Mouse (Mus musculus) left cerebral cortex, adult 6 months (tissue): Measurements from ENCODE around the gene Vsig8. TPM values are rescaled to one million over a fixed set of nuclear protein-coding genes. Genes with fewer than 3 reads are reported as not detected.

Experiments used
- long read RNA-seq, 2 experiments: library from polyadenylated mRNA; unstranded; transcript quantifications; one replicate each; pipeline ENCODE4 v2.0.0; 2019 to 2020
- polyA plus RNA-seq: library from polyadenylated mRNA; unstranded; fragments of <200 nt; fragmentation: Nextera tagmentation; gene quantifications from 2 replicates; pipeline ENCODE4 v1.2.3, GENCODE M21; 2021

The Vsig8 gene
- 0.22 and 0.49 TPM in 2 replicates for polyA plus RNA-seq
- long read RNA-seq, experiment 1, partial matches to known transcripts, result 1 of 1 reads
- long read RNA-seq, experiment 1, other reads (novel, unspliced or antisense), result 0 of 1 reads
- long read RNA-seq, experiment 2, partial matches to known transcripts, result 2 of 2 reads
- long read RNA-seq, experiment 2, other reads (novel, unspliced or antisense), result 0 of 2 reads

GRCm38 (mm10) chr1:172555638-172556037, at the start of gene Vsig8:
TSS of gene Vsig8 (plus strand) at chr1:172555938.

DNA sequence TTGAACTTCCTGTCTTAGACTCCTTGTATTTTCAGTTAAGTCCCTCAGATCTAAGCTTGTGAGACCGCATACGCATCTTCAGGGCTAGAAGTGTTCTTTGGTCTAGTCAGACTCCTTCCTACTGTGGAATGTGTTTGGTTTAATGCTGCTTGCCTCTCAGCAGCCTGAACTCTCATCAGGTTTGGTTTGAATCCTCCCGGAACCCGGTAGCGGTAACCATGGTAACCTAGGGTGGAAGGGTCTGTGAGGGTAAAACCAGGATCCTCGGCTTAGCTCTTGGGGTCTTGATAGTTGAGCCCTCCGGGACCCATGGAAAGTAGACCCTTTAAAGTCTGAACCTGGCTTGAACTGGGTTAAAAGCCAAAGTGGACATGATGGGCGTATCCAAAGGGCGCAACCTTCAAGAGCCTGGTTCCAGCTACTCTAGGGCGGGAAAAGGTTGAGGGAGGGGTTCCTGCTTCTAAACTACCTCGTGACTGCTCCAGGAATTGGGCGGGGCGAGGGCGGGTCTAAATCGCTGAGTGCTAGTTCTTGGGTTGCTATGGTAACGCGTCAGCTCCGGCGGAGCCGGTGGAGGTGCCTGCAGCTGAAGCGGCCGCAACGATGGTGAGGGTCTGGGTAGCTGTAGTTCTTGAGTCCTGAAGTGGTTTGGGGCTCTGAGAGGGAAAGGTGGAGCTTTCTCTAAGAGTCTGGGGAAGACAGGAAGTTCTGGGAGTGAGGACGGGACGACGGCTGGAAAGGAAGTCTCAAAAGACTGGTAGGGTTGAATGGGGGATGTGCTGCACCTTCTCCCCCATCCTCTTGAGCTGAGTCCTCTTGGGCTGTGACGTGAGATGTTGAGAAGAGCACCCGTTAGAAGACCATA, 34.9 kb upstream of the Vsig8 start, which contains the start of gene Cfap45:
TSS of gene Cfap45 (plus strand) at position 226 of the 865 bp plus-strand sequence.

DNA sequence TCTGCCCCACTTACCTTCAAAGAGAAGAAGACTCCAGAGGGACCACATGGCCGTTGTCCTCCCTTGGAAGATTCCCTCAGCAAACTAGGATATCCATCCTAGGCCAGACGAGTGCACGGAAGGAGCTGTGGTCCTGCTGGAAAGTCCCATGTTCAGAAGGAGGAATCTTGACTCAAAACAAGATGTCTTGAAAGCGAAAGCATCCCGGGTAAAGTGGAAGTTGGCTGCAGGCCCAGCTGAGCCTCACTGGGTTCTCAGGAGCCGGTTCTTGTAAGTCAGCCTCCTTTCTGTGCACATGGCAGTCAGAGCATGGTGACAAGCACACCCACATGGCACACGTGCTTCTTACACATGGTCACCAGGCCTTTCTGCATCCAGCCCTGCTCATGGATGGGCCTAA, 34.6 kb downstream of the Vsig8 start, which contains the start of gene Slamf8:
TSS of gene Slamf8 (minus strand) at position 184 of the 400 bp plus-strand sequence.

GRCm38 (mm10) chr1:172602326-172602725, 46.6 kb downstream of the Vsig8 start, which contains the start of gene Fcrl6:
TSS of gene Fcrl6 (minus strand) at chr1:172602551.

Other genes with a start within 250 kb of the Vsig8 start
- 26.4 and 33.0 TPM in 2 replicates for gene Kcnj9, start 226.6 kb upstream of the Vsig8 start, polyA plus RNA-seq
- 19.5 and 24.3 TPM in 2 replicates for gene Kcnj10, start 214.7 kb upstream of the Vsig8 start, polyA plus RNA-seq
- 2.0 and 2.2 TPM in 2 replicates for gene Pigm, start 179.4 kb upstream of the Vsig8 start, polyA plus RNA-seq
- 1.7 and 2.5 TPM in 2 replicates for gene Slamf9, start 80.6 kb upstream of the Vsig8 start, polyA plus RNA-seq
- 1.2 and 2.2 TPM in 2 replicates for gene Igsf9, start 74.2 kb upstream of the Vsig8 start, polyA plus RNA-seq
- 7.8 and 11.2 TPM in 2 replicates for gene Tagln2, start 55.9 kb upstream of the Vsig8 start, polyA plus RNA-seq
- 3.3 and 4.1 TPM in 2 replicates for gene Cfap45, start 35.1 kb upstream of the Vsig8 start, polyA plus RNA-seq
- gene Slamf8, start 34.6 kb downstream of the Vsig8 start, polyA plus RNA-seq, result 0.25 and 0.33 TPM in 2 replicates
- 0.09 TPM in 1 of 2 replicates, not detected in the other for gene Fcrl6, start 46.6 kb downstream of the Vsig8 start, polyA plus RNA-seq
- gene Dusp23, start 77.0 kb downstream of the Vsig8 start, polyA plus RNA-seq, result 9.6 and 10.7 TPM in 2 replicates
- gene Crp, start 142.1 kb downstream of the Vsig8 start, polyA plus RNA-seq, result not detected in 2 replicates